Mouse (Mus musculus): ENCODE data around the gene Hdgf. TPM values are rescaled to one million over a fixed set of nuclear protein-coding genes. Genes with fewer than 3 reads are reported as not detected.
A peak's percentile ranks its signal among the peaks of the same experiment; 100 is the strongest.

Hdgf gene
- polyA plus RNA-seq, 1 experiment from 2014 or later = 305 TPM

DNA sequence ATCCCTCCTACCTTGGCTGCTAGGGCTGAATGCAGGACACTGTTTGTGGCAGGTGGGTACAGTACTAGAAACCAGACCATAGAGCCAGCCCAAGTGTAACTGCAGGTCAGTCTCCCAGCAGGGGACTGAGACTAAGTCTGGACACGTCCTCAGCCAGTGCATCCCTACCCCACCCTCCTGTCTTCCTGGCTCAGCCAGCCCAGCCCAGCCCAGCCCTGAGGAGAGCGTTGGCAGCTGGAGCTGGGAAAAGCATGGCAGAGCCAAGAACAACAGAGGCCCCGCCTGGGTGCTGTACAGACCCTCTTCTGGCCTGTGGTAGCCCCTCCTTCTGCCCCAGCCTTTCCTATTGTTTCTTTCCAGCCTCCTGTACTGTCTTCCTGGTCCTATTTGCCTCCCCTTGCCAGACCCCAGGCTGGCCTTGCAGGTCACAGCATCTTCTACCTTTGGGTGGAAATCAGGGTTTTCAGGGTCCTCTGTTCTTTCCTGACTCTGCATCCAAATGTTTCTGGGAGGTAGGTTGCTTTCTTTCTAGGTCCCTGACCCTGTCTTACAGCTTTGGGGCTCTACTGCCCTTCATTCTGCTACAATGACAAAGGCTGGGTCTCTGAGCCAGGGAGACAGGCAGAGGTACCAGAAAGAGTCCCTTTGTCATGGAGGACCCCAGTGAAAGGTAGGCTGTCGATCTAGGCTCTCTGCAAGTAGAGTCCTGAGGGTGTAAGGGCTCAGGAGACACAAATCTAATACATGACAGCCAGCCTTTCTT, 38.9 kb downstream of the Hdgf start:
- H3K4me2 ChIP-seq (ENCODE audit: low read depth, severe bottlenecking) = peak overlapping the region; percentile 70; the same call in 1 of the 2 replicates
- no peak overlapping the region for H3K4me3 ChIP-seq (ENCODE audit: low read depth, low read length)
- 0 out of 2 replicates have a peak overlapping the region, but pooled peaks have one; percentile 41 for H3K9ac ChIP-seq (ENCODE audit: low read length)
- no peak for ATAC-seq (ENCODE audit: insufficient number of reproducible peaks, low FRiP score, low TSS enrichment, low read depth)
- H3K27ac ChIP-seq (replicated peaks; ENCODE audit: low read depth, low read length) = peak overlapping the region; percentile 98
- no peaks in the 10 kb centered on the region for H3K27me3 ChIP-seq (ENCODE audit: control insufficient read depth, insufficient read depth, low read length)
- peaks cover 16% of the 10 kb centered on the region for H3K36me3 ChIP-seq (ENCODE audit: control insufficient read depth, insufficient read depth, low read length)
- peak; percentile 35 for DNase-seq (ENCODE audit: low spot score)
- no peaks in the 10 kb centered on the region for H3K9me3 ChIP-seq (ENCODE audit: control insufficient read depth, low read length)
- H3K4me1 ChIP-seq (ENCODE audit: control insufficient read depth, insufficient read depth, low read length) = peaks cover 41% of the 10 kb centered on the region
- WGBS = 17% methylated on average over 4 of the region's 4 CpGs

DNA sequence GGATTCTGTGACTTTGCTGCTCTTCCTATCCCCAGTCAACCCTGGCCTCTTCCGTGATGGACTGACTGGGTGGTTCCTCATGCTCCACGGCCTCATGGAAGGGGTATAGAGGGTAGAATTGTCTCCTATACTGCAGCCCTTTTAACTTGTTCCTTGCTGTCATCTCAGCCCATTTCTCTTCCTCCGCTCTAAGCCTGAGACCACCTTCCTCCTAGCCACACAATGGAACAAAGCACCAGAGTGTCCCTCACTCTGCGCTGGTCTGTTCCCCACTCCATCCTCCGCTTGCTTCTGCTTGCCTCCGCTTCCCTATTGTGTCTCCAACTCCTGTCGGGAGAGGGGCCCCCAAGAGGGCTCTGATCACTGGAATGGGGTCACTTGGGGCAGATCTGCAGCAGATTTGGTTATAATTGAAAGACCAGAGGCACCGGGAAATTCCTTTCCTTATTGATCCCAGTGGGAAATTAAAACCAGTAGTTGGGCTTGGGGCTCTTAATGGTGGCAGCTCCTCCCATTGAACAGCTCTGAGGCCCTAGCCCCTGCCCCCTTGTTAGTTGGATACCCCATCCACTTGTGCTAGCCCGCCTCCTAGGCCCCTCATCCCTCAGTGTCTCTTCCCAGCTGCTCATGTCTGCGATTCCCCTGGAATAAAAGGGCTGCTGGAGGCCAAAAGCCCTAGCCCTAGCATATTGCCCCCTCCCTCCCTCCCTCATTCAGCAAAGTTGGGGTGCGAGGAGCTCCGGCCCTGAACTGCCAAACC, 39.8 kb downstream of the Hdgf start:
- H3K36me3 ChIP-seq (ENCODE audit: control insufficient read depth, insufficient read depth, low read length) = peaks cover 11% of the 10 kb centered on the region
- peak overlapping the region; percentile 54 for H3K9ac ChIP-seq (ENCODE audit: low read length)
- H3K9me3 ChIP-seq (ENCODE audit: control insufficient read depth, low read length) = no peaks in the 10 kb centered on the region
- H3K4me1 ChIP-seq (ENCODE audit: control insufficient read depth, insufficient read depth, low read length) = peaks cover 41% of the 10 kb centered on the region
- 5% methylated on average over 12 of the region's 12 CpGs for WGBS
- H3K4me2 ChIP-seq (ENCODE audit: low read depth, severe bottlenecking) = peak overlapping the region; percentile 70
- no peak for ATAC-seq (ENCODE audit: insufficient number of reproducible peaks, low FRiP score, low TSS enrichment, low read depth)
- no peaks in the 10 kb centered on the region for H3K27me3 ChIP-seq (ENCODE audit: control insufficient read depth, insufficient read depth, low read length)
- DNase-seq (ENCODE audit: low spot score) = peak; percentile 74
- H3K4me3 ChIP-seq (ENCODE audit: low read depth, low read length) = 0 out of 2 replicates have a peak overlapping the region, but pooled peaks have one; percentile 5
- H3K27ac ChIP-seq (replicated peaks; ENCODE audit: low read depth, low read length) = peak overlapping the region; percentile 98

DNA sequence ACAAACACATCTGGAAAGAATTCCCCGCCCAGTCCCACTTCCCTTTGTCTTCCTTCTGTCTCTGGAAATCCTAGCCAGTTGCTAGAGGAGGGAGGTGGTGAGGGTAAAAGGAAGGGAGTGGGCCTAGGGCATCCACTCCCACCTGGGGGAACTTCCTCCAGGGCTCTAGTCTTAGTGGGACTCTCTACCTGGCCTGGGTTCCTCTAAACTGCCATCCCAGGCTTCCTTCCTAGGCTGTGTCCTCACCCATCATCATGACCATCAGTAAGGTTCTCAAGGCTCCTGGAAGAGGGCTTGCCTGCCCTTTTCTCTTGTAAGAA, 40.4 kb downstream of the Hdgf start:
- Histone ChIP-seq H3K9me3 (ENCODE audit: control insufficient read depth, low read length) (no peaks in the 10 kb centered on the region), H3K36me3 (ENCODE audit: control insufficient read depth, insufficient read depth, low read length) (peaks cover 8% of the 10 kb centered on the region), H3K4me1 (ENCODE audit: control insufficient read depth, insufficient read depth, low read length) (peaks cover 46% of the 10 kb centered on the region), H3K9ac (ENCODE audit: low read length) (peak overlapping the region; percentile 54), H3K27me3 (ENCODE audit: control insufficient read depth, insufficient read depth, low read length) (no peaks in the 10 kb centered on the region), H3K4me2 (ENCODE audit: low read depth, severe bottlenecking) (peak overlapping the region; percentile 70), H3K4me3 (ENCODE audit: low read depth, low read length) (0 out of 2 replicates have a peak overlapping the region, but pooled peaks have one; percentile 5), H3K27ac (replicated peaks; ENCODE audit: low read depth, low read length) (peak overlapping the region; percentile 98)
- DNase-seq (ENCODE audit: low spot score) = no peak
- ATAC-seq (ENCODE audit: insufficient number of reproducible peaks, low FRiP score, low TSS enrichment, low read depth) = no peak
- 10% methylated on average over 1 of the region's 1 CpGs for WGBS

DNA sequence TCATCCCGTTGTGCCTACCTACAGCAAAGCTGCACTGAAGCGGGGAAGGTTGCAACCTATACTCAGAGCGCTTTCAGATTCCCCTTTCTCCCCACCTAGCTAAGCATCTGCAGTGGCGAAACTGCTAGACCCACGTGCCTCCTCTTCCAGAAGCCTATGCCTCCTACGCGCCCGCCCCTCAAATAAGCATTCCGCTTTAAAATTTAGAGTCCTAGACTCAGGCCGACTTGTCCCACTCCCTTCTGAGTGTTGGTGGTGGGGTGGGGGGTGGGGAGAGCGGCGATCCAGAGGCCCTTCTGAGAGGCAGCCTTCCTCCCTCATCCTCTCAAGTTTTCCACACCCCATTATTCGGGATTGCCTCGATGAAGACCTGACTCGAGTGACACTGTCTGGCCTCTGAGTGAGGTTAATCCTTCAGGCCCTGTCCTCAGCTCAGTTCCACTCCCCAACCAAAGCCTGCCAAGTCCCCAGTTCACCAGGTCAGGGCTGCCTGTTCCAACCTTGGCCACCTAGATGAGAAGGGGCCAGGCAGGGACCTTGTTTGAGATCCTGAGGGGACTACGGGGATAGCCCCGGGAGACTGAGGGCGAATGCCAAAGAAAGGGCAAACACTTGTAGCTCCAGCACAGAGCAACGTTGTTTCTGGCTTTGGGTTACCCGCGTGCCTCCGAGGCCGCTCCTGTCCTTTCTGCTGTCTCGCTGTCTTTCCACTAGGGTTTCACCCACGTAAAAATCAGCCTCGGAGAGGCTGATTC, 41.1 kb downstream of the Hdgf start:
- under 1% methylated on average over 24 of the region's 26 CpGs for WGBS
- peaks cover 53% of the 10 kb centered on the region for H3K4me1 ChIP-seq (ENCODE audit: control insufficient read depth, insufficient read depth, low read length)
- no peaks in the 10 kb centered on the region for H3K27me3 ChIP-seq (ENCODE audit: control insufficient read depth, insufficient read depth, low read length)
- H3K4me3 ChIP-seq (ENCODE audit: low read depth, low read length) = peak overlapping the region; percentile 73
- H3K4me2 ChIP-seq (ENCODE audit: low read depth, severe bottlenecking) = peak overlapping the region; percentile 70
- H3K9ac ChIP-seq (ENCODE audit: low read length) = peak overlapping the region; percentile 77
- peak overlapping the region; percentile 98 for H3K27ac ChIP-seq (replicated peaks; ENCODE audit: low read depth, low read length)
- ATAC-seq (ENCODE audit: insufficient number of reproducible peaks, low FRiP score, low TSS enrichment, low read depth) (0 out of 2 replicates have a peak, but pooled peaks have one; percentile 3), DNase-seq (ENCODE audit: low spot score) (peak; percentile 73)
- peaks cover 4% of the 10 kb centered on the region; the same call in 1 of the 2 replicates for H3K36me3 ChIP-seq (ENCODE audit: control insufficient read depth, insufficient read depth, low read length)
- H3K9me3 ChIP-seq (ENCODE audit: control insufficient read depth, low read length) = no peaks in the 10 kb centered on the region

DNA sequence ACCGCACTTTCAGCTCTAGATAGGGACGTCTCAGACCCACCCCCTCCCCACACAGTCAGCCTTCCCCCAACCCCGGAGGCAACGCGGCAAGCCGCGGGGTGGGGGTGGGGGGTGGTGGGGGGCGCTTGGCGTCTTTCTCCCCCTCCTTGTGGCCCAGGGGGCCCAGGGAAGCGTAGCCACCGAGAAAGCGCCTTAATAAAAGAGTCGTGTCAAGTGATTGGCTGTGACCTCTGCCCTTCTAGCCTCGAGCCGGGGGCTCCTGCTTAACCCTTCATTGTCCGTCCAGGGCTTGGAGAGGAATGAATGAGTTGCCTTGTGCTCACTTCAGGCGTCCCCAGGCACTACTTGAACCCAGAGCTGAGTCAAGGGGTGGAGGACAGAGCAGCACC, 41.7 kb downstream of the Hdgf start:
- Histone ChIP-seq H3K9me3 (ENCODE audit: control insufficient read depth, low read length) (no peaks in the 10 kb centered on the region), H3K36me3 (ENCODE audit: control insufficient read depth, insufficient read depth, low read length) (no peaks in the 10 kb centered on the region; the same call in 1 of the 2 replicates), H3K4me2 (ENCODE audit: low read depth, severe bottlenecking) (peak overlapping the region; percentile 70), H3K9ac (ENCODE audit: low read length) (peak overlapping the region; percentile 77), H3K27me3 (ENCODE audit: control insufficient read depth, insufficient read depth, low read length) (no peaks in the 10 kb centered on the region), H3K4me1 (ENCODE audit: control insufficient read depth, insufficient read depth, low read length) (peaks cover 57% of the 10 kb centered on the region), H3K27ac (replicated peaks; ENCODE audit: low read depth, low read length) (peak overlapping the region; percentile 98), H3K4me3 (ENCODE audit: low read depth, low read length) (peak overlapping the region; percentile 73)
- WGBS = under 1% methylated on average over 17 of the region's 17 CpGs
- ATAC-seq (ENCODE audit: insufficient number of reproducible peaks, low FRiP score, low TSS enrichment, low read depth) (peak; percentile 37; the same call in 1 of the 2 replicates), DNase-seq (ENCODE audit: low spot score) (peak; percentile 86)

DNA sequence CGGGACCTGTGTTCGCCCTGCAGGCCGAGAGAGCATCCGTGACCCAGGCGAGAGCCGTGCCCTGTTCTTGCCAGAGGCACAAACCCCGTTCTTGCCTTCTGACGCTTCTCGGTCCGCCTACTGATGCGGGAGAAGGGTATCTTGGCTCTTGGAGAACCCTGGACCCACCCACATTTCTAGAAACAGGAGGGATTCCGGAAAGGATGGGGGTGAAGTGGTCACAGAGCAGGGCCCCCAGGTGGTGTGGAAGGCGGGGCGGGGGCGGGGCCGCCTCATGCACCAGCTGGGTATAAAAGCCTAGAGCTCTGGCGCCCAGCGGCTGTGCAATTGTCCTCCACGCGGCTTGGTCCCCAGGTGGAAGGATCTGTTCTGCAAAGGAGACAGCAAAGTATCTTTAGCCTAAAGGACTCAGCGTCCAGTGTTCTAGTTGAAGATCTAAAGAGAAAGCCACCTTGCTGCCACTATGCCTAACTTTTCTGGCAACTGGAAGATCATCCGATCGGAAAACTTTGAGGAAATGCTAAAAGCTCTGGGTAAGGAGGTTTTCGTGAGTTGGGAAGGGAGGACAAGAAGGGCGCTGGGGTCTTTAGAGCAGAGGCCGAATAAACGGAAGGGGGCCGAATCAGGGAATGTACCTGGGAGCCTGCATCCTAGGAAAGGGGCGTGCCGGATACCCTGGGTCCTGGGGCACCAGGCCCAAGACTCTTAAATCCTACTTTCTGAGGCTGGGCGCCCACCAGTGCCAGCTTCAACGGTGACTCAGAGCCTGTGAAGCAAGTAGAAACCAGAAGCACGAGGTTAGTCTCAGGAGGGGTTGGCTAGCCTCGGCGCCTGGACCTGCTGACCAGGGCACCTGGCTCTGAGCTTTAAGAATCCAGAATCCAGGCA, 42.5 kb downstream of the Hdgf start, which contains the start of gene Crabp2:
Gene Crabp2 (plus strand): TSS at position 289 of the 888 bp plus-strand sequence.
- Histone ChIP-seq H3K9me3 (ENCODE audit: control insufficient read depth, low read length) (no peaks in the 10 kb centered on the region), H3K4me2 (ENCODE audit: low read depth, severe bottlenecking) (peak within 1 kb of the TSS; percentile 70), H3K9ac (ENCODE audit: low read length) (peak within 1 kb of the TSS; percentile 77), H3K4me3 (ENCODE audit: low read depth, low read length) (peak within 1 kb of the TSS; percentile 73), H3K27ac (replicated peaks; ENCODE audit: low read depth, low read length) (peak within 1 kb of the TSS; percentile 98), H3K4me1 (ENCODE audit: control insufficient read depth, insufficient read depth, low read length) (peaks cover 54% of the 10 kb centered on the region), H3K36me3 (ENCODE audit: control insufficient read depth, insufficient read depth, low read length) (peaks cover 3% of the 10 kb centered on the region; the same call in 1 of the 2 replicates), H3K27me3 (ENCODE audit: control insufficient read depth, insufficient read depth, low read length) (no peaks in the 10 kb centered on the region)
- ATAC-seq (ENCODE audit: insufficient number of reproducible peaks, low FRiP score, low TSS enrichment, low read depth) (peak; percentile 48), DNase-seq (ENCODE audit: low spot score) (peak; percentile 85)
- under 1% methylated on average over 35 of the region's 35 CpGs for WGBS

DNA sequence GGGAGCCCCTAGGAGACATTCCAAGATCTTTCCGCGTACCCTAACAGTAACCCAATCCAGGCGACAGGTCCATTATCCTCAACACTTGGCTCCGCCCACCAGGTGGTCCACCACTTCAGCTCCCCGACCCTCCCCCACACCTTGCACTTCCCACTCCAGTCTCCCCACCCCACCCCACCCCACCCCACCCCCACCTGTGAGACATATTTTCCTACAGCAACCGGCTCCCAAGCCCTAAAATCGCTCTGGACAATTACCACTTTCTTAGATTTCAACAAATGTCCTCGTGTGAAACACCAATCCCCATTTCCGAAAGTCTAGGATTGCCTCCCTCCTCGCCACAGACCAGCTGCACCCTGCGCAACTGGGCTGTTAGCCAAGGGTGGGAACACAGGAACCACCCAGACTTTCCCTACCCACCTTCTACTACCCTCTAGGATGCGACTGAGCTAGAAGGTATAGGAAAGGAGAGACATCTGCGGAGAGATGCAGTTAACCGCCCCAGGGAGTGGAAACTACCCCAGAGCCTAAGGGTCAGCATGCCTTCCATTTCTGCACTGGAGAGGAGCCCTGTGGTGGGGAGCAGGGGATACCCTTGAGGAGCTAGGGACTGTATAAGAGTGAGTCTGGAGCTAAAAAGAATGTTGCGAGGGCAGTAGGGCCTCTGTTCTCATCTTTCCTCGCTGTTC, 43.3 kb downstream of the Hdgf start:
- H3K27me3 ChIP-seq (ENCODE audit: control insufficient read depth, insufficient read depth, low read length) = no peaks in the 10 kb centered on the region
- DNase-seq (ENCODE audit: low spot score) (peak; percentile 40), ATAC-seq (ENCODE audit: insufficient number of reproducible peaks, low FRiP score, low TSS enrichment, low read depth) (peak; percentile 28; the same call in 1 of the 2 replicates)
- H3K9ac ChIP-seq (ENCODE audit: low read length) = peak overlapping the region; percentile 77
- H3K4me3 ChIP-seq (ENCODE audit: low read depth, low read length) = peak overlapping the region; percentile 73
- H3K4me1 ChIP-seq (ENCODE audit: control insufficient read depth, insufficient read depth, low read length) = peaks cover 51% of the 10 kb centered on the region
- H3K27ac ChIP-seq (replicated peaks; ENCODE audit: low read depth, low read length) = peak overlapping the region; percentile 98
- peaks cover 5% of the 10 kb centered on the region; the same call in 1 of the 2 replicates for H3K36me3 ChIP-seq (ENCODE audit: control insufficient read depth, insufficient read depth, low read length)
- peak overlapping the region; percentile 70 for H3K4me2 ChIP-seq (ENCODE audit: low read depth, severe bottlenecking)
- H3K9me3 ChIP-seq (ENCODE audit: control insufficient read depth, low read length) = no peaks in the 10 kb centered on the region
- under 1% methylated on average over 16 of the region's 16 CpGs for whole genome bisulfite sequencing

Data from limb, embryonic 11.5 days (tissue).